Mouse (Mus musculus): ENCODE measurements around the gene Zfp628. TPM values are rescaled to one million over a fixed set of nuclear protein-coding genes. Genes with fewer than 3 reads are reported as not detected.

The Zfp628 gene
- polyA plus RNA-seq, 1 experiment from 2014 or later, result 3.3 TPM

DNA sequence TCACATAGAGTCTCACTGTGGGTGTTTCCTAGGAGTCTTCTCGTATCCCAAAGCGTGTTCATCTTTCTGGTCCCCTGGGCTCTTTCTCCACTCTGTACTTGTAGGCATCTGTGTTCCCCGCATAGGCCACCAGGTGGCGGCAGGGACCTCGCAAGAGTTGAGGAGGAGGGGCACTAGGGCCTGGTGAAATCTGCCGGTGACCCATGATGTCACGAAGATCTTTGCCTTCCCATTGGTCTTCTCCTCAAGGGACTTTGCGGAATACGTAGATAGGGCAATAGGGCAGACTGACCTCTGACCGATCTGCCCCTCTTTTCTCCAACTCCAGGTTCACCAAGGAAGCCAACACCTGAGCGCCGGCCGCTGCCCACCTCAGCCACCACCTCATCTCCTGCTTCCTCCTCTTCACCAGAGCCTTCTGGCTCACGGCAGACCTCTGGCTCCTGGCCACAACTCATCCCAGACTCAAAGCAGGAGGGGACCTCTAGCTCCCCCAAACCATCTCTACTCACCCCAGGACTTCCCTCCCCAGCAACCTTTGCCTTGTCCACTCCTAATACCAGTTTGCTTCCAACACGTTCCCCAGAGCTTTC lies 28.3 kb downstream of the Zfp628 start:
- WGBS, result 16% methylated on average over 15 of the region's 15 CpGs

DNA sequence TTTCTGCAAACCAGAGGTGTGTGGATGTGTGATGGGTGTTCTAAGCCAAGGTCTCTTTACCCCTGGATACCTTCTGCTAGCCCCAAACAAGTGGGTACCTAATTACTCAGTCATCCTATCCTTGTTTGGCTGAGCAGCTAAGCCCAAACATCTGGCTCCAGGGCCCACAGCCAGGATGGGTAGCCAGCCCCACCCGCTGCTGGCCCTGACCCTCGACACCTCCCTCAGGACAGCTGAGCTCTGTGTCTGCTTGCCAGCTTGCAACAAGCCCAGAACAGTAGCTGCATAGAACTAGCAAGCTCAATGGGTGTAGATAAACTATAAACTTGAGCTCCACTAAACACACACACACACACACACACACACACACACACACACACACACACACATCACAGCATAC lies 32.8 kb downstream of the Zfp628 start:
- no peak for ATAC-seq (ENCODE audit: insufficient read depth, low FRiP score, low read depth)
- 21% methylated on average over 2 of the region's 2 CpGs for WGBS

More for the DNA sequence above, 28.3 kb downstream of the Zfp628 start:
- Histone ChIP-seq H3K4me2 (peak overlapping the region; percentile 62), H3K27me3 (replicated peaks) (no peaks in the 10 kb centered on the region), H3K9ac (no peak overlapping the region), H3K9me3 (no peaks in the 10 kb centered on the region), H3K27ac (no peak overlapping the region), H3K36me3 (no peaks in the 10 kb centered on the region), H3K4me3 (replicated peaks) (peak overlapping the region; percentile 33), H3K4me1 (0 out of 2 replicates have a peak, but pooled peaks cover 5% of the 10 kb centered on the region)
- ATAC-seq (ENCODE audit: insufficient read depth, low FRiP score, low read depth), result peak; percentile 82

DNA sequence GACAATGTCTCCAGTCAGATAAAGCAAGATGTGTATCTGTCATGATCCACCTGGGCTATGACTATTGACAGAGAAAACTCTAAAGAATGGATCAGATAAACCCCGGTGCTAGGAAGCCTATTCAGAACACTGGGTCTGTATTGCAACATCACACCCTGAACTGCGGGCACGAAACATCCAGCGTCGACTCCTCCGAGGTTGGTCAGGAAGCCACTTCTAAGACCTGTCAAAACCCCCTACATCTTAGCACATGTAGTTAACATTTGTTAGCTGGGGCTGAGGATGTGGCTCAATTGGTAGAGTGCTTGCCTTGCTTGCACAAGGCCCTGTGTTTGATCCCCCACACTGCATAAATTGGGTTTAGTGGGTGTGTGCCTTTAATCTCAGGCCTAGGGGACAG lies 33.4 kb downstream of the Zfp628 start:
- ATAC-seq (ENCODE audit: insufficient read depth, low FRiP score, low read depth), result no peak
- H3K27me3 ChIP-seq (replicated peaks), result no peaks in the 10 kb centered on the region
- H3K4me1 ChIP-seq, result 0 out of 2 replicates have a peak, but pooled peaks cover 4% of the 10 kb centered on the region
- H3K4me3 ChIP-seq (replicated peaks), result no peak overlapping the region
- H3K27ac ChIP-seq, result no peak overlapping the region
- H3K36me3 ChIP-seq, result no peaks in the 10 kb centered on the region
- H3K9ac ChIP-seq, result no peak overlapping the region
- WGBS, result 36% methylated on average over 6 of the region's 6 CpGs
- no peaks in the 10 kb centered on the region for H3K9me3 ChIP-seq
- H3K4me2 ChIP-seq, result no peak overlapping the region

More for the DNA sequence above, 32.8 kb downstream of the Zfp628 start:
- no peaks in the 10 kb centered on the region for H3K27me3 ChIP-seq (replicated peaks)
- no peak overlapping the region for H3K4me2 ChIP-seq
- no peaks in the 10 kb centered on the region for H3K36me3 ChIP-seq
- H3K9ac ChIP-seq, result no peak overlapping the region
- no peaks in the 10 kb centered on the region for H3K9me3 ChIP-seq
- H3K4me3 ChIP-seq (replicated peaks), result no peak overlapping the region
- 0 out of 2 replicates have a peak, but pooled peaks cover 5% of the 10 kb centered on the region for H3K4me1 ChIP-seq
- H3K27ac ChIP-seq, result no peak overlapping the region

DNA sequence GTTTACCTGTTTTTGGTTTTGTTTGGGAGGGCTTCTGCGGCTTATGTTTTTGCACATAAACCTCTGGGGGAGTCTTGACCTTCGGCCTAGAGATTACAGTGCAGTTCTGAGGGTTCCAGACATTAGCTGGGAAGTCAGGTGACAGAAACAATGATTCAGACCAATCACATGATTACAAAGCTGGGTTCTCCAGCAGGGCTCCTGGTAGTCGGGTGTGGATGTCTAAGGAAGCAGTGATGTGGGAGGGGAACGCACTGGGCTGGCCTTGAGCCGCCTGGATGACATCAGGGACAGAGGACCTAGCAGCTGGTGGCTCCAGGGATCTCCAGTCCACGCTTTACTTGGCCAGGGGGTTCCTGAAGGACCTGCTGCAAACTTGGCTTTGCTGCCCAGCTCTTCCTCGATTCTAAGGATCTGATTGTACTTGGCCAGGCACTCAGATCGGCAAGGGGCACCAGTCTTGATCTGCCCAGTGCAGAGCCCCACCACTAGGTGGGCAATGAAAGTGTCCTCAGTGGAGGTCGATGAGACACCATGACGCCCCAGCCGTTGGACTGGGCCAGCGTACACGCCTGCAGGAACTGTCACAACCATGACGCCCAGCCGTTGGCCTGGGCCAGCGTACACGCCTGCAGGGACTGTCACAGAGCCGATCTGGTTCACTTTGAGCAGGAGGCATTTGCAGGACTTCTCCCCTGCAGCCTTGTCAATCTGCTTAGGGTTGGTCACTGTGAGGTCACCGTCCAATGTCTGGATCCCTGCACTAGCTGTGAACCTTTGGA lies 35.7 kb downstream of the Zfp628 start:
- ATAC-seq (ENCODE audit: insufficient read depth, low FRiP score, low read depth), result no peak

DNA sequence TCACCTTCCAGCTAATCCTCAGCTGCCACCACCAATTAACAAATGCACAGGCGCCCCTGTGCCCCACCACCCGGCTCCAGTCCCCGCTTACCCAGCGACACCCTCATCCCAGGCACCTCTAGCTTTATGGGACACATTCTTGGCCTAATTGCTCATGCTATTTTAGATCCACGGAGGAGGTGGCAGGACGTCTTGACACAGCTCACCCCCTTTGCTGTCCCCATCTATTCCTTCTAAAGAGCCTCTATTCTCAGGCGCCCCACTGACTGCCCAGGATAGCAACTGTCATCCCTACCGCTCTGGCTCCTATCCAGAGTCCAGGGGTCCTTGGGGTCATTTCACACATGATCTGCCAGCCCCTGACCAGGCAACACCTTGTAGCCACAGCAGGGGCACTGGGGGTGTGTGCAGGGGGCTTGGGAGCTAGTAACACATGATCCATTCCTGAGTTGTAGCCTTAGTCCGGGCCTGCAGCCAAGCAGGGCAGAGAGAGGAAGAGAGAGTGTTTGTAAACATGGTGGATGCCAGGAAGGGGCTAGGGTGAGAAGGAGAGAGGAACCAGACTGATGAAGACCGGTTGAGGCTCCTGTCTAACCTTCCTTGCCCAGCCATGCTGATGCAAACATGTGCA lies 38.9 kb downstream of the Zfp628 start:
- H3K9me3 ChIP-seq, result no peaks in the 10 kb centered on the region
- no peak overlapping the region for H3K4me2 ChIP-seq
- H3K9ac ChIP-seq, result no peak overlapping the region
- no peaks in the 10 kb centered on the region for H3K27me3 ChIP-seq (replicated peaks)
- no peak overlapping the region for H3K27ac ChIP-seq
- no peaks in the 10 kb centered on the region for H3K4me1 ChIP-seq
- ATAC-seq (ENCODE audit: insufficient read depth, low FRiP score, low read depth), result no peak
- 24% methylated on average over 10 of the region's 10 CpGs for WGBS
- H3K36me3 ChIP-seq, result no peaks in the 10 kb centered on the region
- no peak overlapping the region for H3K4me3 ChIP-seq (replicated peaks)

More for the DNA sequence above, 35.7 kb downstream of the Zfp628 start:
- no peaks in the 10 kb centered on the region for H3K36me3 ChIP-seq
- no peak overlapping the region for H3K9ac ChIP-seq
- no peak overlapping the region for H3K4me2 ChIP-seq
- no peak overlapping the region for H3K4me3 ChIP-seq (replicated peaks)
- H3K27ac ChIP-seq, result no peak overlapping the region
- no peaks in the 10 kb centered on the region for H3K9me3 ChIP-seq
- WGBS, result 77% methylated on average over 19 of the region's 19 CpGs
- H3K27me3 ChIP-seq (replicated peaks), result no peaks in the 10 kb centered on the region
- H3K4me1 ChIP-seq, result 0 out of 2 replicates have a peak, but pooled peaks cover 2% of the 10 kb centered on the region

DNA sequence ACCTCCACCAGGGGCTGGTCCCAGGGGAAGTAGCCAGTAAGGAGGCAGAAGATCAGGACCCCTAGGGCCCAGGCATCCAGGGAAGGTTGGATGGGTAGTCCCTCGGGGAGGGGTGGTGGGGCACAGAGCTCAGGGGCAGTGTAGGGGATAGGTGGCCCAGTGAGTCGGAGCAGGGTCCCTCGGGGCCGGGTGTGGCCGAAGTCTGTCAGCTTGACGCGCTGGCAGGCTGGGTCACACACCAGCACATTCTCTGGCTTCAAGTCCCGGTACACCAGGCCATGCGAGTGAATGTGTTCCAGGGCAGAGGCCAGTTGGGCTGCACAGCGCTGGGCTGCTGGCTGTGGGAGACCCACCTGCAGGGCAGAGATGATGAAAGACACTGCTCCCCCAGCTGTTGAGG lies 42.3 kb downstream of the Zfp628 start:
- H3K9me3 ChIP-seq, result no peaks in the 10 kb centered on the region
- H3K4me2 ChIP-seq, result no peak overlapping the region
- H3K27ac ChIP-seq, result no peak overlapping the region
- WGBS, result 77% methylated on average over 10 of the region's 10 CpGs
- H3K4me3 ChIP-seq (replicated peaks), result no peak overlapping the region
- H3K4me1 ChIP-seq, result no peaks in the 10 kb centered on the region
- 0 out of 2 replicates have a peak, but pooled peaks have one; percentile 14 for ATAC-seq (ENCODE audit: insufficient read depth, low FRiP score, low read depth)
- H3K36me3 ChIP-seq, result no peaks in the 10 kb centered on the region
- no peaks in the 10 kb centered on the region for H3K27me3 ChIP-seq (replicated peaks)
- no peak overlapping the region for H3K9ac ChIP-seq

DNA sequence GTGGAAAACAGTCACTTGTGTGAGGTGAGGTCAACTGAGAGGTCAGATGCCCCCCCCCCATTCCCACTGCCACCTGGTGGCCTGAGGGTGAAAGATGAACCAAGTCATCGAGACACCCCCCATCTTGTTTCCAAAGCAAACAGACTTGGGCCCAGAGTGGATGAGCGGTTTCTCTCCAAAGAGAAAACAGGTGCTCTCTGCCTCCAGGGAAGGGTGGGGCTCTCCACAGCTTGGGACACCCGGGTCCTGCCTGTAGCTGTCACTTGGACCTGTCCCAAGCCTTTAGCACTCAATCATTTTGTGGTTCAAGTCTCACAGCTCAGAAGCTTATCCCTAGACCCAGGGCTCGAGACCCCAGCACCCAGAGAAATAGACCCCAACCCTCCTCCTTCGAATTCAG lies 48.5 kb downstream of the Zfp628 start:
- 63% methylated on average over 5 of the region's 5 CpGs for WGBS
- H3K9ac ChIP-seq, result no peak overlapping the region

DNA sequence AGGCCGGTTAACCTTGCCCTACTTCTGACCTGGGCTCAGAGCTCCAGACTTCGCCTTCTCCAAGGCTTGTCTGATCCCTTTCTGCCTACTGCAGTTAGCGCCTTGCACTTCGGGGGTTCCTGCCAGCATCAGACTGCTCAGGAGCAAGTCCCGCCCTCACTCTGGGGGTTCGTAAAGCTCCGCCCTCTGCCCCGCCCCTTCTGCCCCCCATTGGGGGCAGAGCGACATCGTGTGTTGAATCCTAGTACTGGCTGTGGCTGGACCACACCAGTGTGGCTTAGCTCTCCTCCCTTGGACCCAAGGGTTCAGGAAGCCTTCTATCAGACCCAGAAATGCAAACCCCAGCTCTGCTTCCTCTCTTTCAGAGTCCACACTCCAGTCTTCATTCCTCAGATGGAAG lies 49.3 kb downstream of the Zfp628 start, which contains the start of gene Sbk2:
Gene Sbk2 (minus strand): TSS at position 135 of the 400 bp plus-strand sequence.
- H3K9ac ChIP-seq, result no peak within 1 kb of the TSS
- H3K9me3 ChIP-seq, result no peaks in the 10 kb centered on the region
- H3K27ac ChIP-seq, result no peak within 1 kb of the TSS
- H3K4me3 ChIP-seq (replicated peaks), result no peak within 1 kb of the TSS; the same call in 1 of the 2 replicates
- H3K27me3 ChIP-seq (replicated peaks), result no peaks in the 10 kb centered on the region
- peak; percentile 73 for ATAC-seq (ENCODE audit: insufficient read depth, low FRiP score, low read depth)
- H3K4me2 ChIP-seq, result peak within 1 kb of the TSS; percentile 34
- 4% methylated on average over 10 of the region's 10 CpGs for WGBS
- no peaks in the 10 kb centered on the region for H3K4me1 ChIP-seq
- no peaks in the 10 kb centered on the region for H3K36me3 ChIP-seq

More for the DNA sequence above, 48.5 kb downstream of the Zfp628 start:
- Histone ChIP-seq H3K4me1 (no peaks in the 10 kb centered on the region), H3K27me3 (replicated peaks) (no peaks in the 10 kb centered on the region), H3K4me3 (replicated peaks) (no peak overlapping the region), H3K36me3 (no peaks in the 10 kb centered on the region), H3K4me2 (no peak overlapping the region), H3K27ac (no peak overlapping the region), H3K9me3 (no peaks in the 10 kb centered on the region)
- no peak for ATAC-seq (ENCODE audit: insufficient read depth, low FRiP score, low read depth)

DNA sequence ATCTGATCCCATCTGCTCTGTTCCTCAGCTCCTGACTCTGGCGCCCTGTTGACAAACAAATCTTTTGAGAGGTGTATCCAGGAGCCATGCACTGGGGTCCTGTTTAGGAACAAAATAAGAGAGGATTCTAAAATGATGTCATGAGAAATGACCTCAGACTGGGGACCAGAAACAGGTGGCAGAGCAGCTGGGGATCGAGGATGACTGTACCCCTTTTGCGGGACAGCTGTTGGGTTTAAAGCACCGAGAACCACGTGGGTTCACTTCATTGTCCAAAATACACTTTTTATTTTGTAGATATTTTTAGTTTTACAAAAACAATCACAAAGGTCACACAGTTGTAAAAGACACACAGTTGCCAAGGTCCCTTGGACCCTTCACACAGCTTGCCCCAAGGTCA lies 50.0 kb downstream of the Zfp628 start:
- Histone ChIP-seq H3K27ac (no peak overlapping the region), H3K9ac (no peak overlapping the region), H3K4me2 (no peak overlapping the region), H3K4me3 (replicated peaks) (no peak overlapping the region), H3K9me3 (no peaks in the 10 kb centered on the region), H3K4me1 (no peaks in the 10 kb centered on the region), H3K27me3 (replicated peaks) (no peaks in the 10 kb centered on the region), H3K36me3 (no peaks in the 10 kb centered on the region)
- no peak for ATAC-seq (ENCODE audit: insufficient read depth, low FRiP score, low read depth)
- WGBS, result 82% methylated on average over 5 of the region's 5 CpGs

DNA sequence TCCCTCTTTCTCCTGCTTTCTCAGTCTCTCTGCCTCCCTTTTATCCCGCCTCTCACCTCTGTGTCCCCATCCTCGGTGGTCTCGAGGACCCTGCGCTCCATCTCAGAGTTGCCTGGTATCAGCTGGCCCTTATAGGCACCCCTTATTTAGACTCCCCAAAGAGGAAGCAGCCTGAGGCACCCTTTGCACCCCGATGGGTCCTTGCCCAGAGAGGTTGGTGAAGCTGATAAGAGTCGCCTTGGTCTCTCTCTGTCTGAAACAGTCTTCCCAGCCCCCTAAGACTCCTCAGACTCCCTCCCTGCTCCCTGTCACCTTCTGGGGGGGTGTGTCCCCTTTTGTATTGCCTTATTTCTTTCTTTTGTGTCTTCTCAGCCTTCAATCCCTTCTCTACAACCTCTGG lies 56.1 kb downstream of the Zfp628 start, which contains the start of gene Sbk3:
Gene Sbk3 (minus strand): TSS at position 101 of the 400 bp plus-strand sequence.
- H3K4me3 ChIP-seq (replicated peaks), result no peak within 1 kb of the TSS
- no peak within 1 kb of the TSS for H3K9ac ChIP-seq
- no peaks in the 10 kb centered on the region for H3K9me3 ChIP-seq
- H3K36me3 ChIP-seq, result no peaks in the 10 kb centered on the region
- no peak within 1 kb of the TSS for H3K27ac ChIP-seq
- H3K27me3 ChIP-seq (replicated peaks), result no peaks in the 10 kb centered on the region
- no peaks in the 10 kb centered on the region for H3K4me1 ChIP-seq
- H3K4me2 ChIP-seq, result no peak within 1 kb of the TSS
- WGBS, result 36% methylated on average over 6 of the region's 6 CpGs
- ATAC-seq (ENCODE audit: insufficient read depth, low FRiP score, low read depth), result no peak
